Mouse (Mus musculus) thymus, adult 2 months (tissue): ENCODE data around the gene Glis3.

ENCODE experiments used
- CTCF ChIP-seq: fragments of 200-500 bp; IDR thresholded peaks from 2 replicates; pipeline ENCODE4 v1.5.1; 2012; ENCODE audit warnings: mild to moderate bottlenecking, control low read depth, low read length, moderate library complexity, borderline replicate concordance; ENCODE audit not compliant: control insufficient read depth, poor library complexity, insufficient read depth; ENCODE audit errors: extremely low read depth
- POLR2A ChIP-seq: fragments of 200-500 bp; IDR thresholded peaks from 2 replicates; pipeline ENCODE4 v1.6.1; 2012; ENCODE audit warnings: mild to moderate bottlenecking, low read length, control low read depth, moderate library complexity; ENCODE audit not compliant: control insufficient read depth, poor library complexity, insufficient read depth; ENCODE audit errors: extremely low read depth

DNA sequence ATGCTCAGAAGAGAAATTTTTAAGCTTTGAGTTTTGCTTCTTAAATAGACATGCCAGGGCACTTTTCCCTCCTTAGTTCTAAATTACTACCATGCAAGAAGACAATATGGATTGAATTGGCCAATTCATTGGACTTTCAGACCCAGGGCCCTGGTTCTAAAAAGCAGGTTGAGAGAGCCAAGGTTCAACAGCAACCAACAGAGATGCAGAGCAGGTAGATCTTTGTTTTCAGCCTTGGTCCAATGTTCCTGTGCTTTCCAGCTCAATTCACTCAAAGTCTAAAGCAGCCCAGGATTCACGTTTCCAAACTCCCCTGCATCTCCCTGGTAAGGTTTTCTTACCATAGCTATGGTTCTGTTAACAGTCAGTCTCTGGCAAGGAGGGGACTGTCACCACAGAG lies 63.4 kb downstream of the Glis3 start:
- no peak for TF ChIP-seq CTCF
- no peak for TF ChIP-seq POLR2A
